19 mouse cellular contexts compared by ENCODE assay signal in the genomic region with DNA sequence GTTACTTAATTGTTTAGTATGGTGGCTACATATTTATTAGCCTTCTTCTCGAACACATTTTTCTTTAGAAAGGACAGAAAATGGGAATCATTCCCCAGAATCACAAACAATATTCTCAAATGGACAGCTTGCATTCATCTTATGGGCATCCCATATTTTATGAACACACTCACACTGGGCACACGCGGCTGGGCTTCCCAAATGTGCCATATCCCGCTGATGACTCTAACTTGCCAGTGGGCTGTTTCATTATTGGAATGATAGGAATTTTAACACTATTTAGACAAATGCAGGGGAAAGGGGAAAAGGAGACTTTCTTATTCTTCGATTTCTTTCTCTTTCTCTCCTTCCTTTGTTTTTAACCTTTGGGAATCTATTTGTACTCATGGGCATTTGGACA. TPM values are rescaled to one million over a fixed set of nuclear protein-coding genes. Genes with fewer than 3 reads are reported as not detected.
DNase-seq lines count a peak whose midpoint lies in the region.
"Had no signal": no experiment of that assay in that cellular context is flagged by ENCODE, and none has a peak within 500 bp of the region (broad histone marks: within the 10 kb centered on the region; RNA-seq: fewer than 3 reads in every experiment).

No protein-coding gene starts in this region.

- DNase-seq in heart, adult 11 months = peak; percentile 63
- no peak for DNase-seq in heart, adult 18-20 months
- DNase-seq in kidney, adult 9 months = peak; percentile 26
- no peak for DNase-seq in kidney, postnatal 25 days
- DNase-seq in lung, postnatal 36 days = peak; percentile 8
- DNase-seq in lung, postnatal 4 days = no peak
- DNase-seq in spleen, postnatal 10 days (ENCODE audit: low spot score in 2 of 2) = no peak
- DNase-seq: adrenal gland, postnatal 25 days; cerebellum, adult 11-12 months; cerebellum, postnatal 36 days; lung, adult 18-20 months; spleen, adult 18-20 months had no signal

- peaks cover 99% of the 10 kb centered on the region for H3K79me2 ChIP-seq in macrophage (ENCODE audit: inconsistent target)

- H3K4me3 ChIP-seq in macrophage (ENCODE audit: inconsistent target) = peak overlapping the region; percentile 85; the same call in 1 of the 2 replicates
- H3K4me3 ChIP-seq: embryonic facial prominence, embryonic 15.5 days; heart, embryonic 13.5 days; neural tube, embryonic 12.5 days had no signal

- H3K36me3 ChIP-seq in macrophage (ENCODE audit: inconsistent target) = peaks cover 19% of the 10 kb centered on the region; the same call in 1 of the 2 replicates
- H3K36me3 ChIP-seq: embryonic facial prominence, embryonic 15.5 days; heart, embryonic 13.5 days; neural tube, embryonic 12.5 days had no signal

- H3K27ac ChIP-seq in macrophage = peak overlapping the region; percentile 98
- H3K27ac ChIP-seq: embryonic facial prominence, embryonic 15.5 days; heart, embryonic 13.5 days; kidney, postnatal 0 days; neural tube, embryonic 12.5 days had no signal

- WGBS in macrophage (ENCODE audit: missing documents) = 98% methylated on average over 5 of the region's 5 CpGs

RNA-seq across cellular contexts. Expression of a gene that starts 6.6 kb away (rescaled TPM):
- 1 to 10 TPM; 8.5 to 9.1 TPM for total RNA-seq in heart, adult 18-20 months (2021)
- total RNA-seq in macrophage (2018; cell fraction: chromatin; rRNA removed) = 100 to 1,000 TPM in 18 of 26 experiments, 10 to 100 TPM in 8; 44.1 to 385 (median 147) TPM
- total RNA-seq in macrophage (2018; cell fraction: cytosol; rRNA removed) = 100 to 1,000 TPM; 129 to 470 (median 308) TPM
- 100 to 1,000 TPM; 125 to 747 (median 306) TPM for total RNA-seq in macrophage (2018; cell fraction: nucleus; rRNA removed)
- polyA plus RNA-seq in macrophage (2018) = 256 to 336 TPM (median 283 TPM) in 3 replicates
- total RNA-seq: CH12.LX, MEL had no signal

Comparison
In these comparisons a context has a peak if more than half of its experiments do, and no peak if none do; other contexts are left out.
1. DNase-seq: peak in heart, adult 11 months (single experiment), kidney, adult 9 months (single experiment) and lung, postnatal 36 days (single experiment); none in heart, adult 18-20 months (0 of 2), kidney, postnatal 25 days (0 of 2), lung, postnatal 4 days (0 of 2) and spleen, postnatal 10 days (0 of 2).